Mouse (Mus musculus) G1E (cell line): Measurements from ENCODE around the gene Ccl17.

Experiments used
- CTCF ChIP-seq: IDR thresholded peaks from 2 replicates; pipeline ENCODE4 v1.5.1; 2012; ENCODE audit warnings: low read depth, low read length, inconsistent platforms, mixed read lengths
- GATA1 ChIP-seq: IDR thresholded peaks from 2 replicates; pipeline ENCODE4 v1.6.1; 2012; ENCODE audit warnings: borderline replicate concordance, low read length, inconsistent platforms, mixed read lengths
- POLR2AphosphoS5 ChIP-seq: IDR thresholded peaks from 2 replicates; pipeline ENCODE4 v1.6.1; 2012; ENCODE audit warnings: low read depth, low read length, inconsistent platforms; ENCODE audit not compliant: insufficient replicate concordance
- TAL1 ChIP-seq: conservative IDR thresholded peaks from 2 replicates; pipeline ENCODE4 v1.6.1; 2012; ENCODE audit warnings: low read depth, low read length, inconsistent platforms, mixed read lengths

DNA sequence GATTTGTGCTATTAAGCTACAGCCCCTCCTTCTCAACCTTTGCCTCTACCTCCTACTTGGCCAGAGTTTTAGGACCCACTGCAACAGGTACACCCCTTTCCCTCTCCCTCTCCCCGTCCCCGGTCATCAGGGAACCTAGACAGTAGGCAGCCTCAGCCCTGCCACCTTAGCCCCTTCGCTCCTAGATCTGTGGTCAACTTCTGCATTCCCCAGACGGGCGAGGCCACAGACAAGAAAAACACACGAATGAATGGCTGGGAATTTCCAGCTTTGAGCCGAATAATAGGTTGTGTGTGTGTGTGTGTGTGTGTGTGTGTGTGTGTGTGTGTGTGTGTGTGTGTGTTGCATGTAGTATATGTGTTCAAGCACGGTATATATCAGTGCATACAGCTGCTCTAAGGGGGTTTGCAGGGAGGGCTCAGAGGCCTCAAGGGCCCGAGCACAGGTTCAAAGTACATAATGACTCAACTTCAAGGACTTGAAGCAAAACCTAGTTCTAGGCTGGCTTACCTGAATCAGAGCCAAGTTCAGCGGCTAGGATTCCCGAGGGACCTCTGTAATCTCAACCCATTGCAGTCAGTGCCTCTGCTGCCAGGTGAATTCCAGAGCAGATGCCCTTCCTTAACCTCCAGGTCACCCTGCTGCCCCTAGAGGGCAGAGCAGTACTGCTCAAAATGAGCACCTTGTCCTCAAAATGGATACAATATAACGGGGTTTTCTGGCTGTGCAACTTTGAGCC lies 24.8 kb upstream of the Ccl17 start:
- TF ChIP-seq CTCF (no peak), TAL1 (no peak), POLR2AphosphoS5 (no peak), GATA1 (no peak)
